Mouse (Mus musculus) kidney, postnatal 25 days (tissue): Measurements from ENCODE around the gene Astn1.

Source experiments
- DNase-seq, 2 experiments: peaks; one replicate each; pipeline ENCODE4 v3.0.0; 2021; ENCODE audit warnings: mixed read lengths in 2 of 2

The Astn1 gene

DNA sequence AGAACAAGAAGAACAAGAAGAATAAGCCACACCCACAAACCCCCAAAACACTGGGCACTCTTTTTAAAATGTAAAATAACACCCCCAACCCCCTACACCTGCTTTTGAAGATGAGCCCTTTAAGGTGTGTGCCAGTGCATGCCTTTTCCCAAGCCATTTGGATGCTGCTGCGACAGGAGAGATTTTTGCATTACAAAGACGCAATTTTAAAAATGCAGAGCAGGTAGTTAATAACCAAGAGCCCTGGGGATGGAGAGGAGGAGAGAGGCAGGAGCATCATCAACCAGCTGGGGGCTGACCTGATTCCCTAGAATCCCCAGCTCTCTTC lies at the start of gene Astn1:
Astn1 (plus strand) TSS at position 310 of the 328 bp plus-strand sequence.
- DNase-seq, result no peak

DNA sequence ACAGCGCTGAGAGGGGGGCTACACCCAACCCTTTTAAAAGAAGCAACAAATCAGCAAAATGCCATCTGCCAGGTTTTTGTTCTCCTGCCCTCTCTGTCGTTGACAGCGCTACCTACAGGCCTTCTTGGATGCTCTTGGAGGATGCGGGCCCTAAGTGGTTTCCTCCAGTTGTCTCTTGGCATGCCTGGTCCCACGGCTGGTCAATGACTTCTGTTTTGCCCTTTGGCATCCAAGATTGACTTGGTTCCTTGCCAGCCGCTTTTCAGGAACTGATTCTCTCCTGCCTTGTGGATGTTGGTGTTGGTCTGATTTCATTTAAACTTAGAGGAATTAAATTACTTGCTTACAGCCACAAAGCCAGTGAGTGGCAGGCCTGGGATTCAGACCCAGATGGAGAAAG lies 38.7 kb upstream of the Astn1 start:
- peak in 1 of 2 experiments; percentile 1 for DNase-seq

DNA sequence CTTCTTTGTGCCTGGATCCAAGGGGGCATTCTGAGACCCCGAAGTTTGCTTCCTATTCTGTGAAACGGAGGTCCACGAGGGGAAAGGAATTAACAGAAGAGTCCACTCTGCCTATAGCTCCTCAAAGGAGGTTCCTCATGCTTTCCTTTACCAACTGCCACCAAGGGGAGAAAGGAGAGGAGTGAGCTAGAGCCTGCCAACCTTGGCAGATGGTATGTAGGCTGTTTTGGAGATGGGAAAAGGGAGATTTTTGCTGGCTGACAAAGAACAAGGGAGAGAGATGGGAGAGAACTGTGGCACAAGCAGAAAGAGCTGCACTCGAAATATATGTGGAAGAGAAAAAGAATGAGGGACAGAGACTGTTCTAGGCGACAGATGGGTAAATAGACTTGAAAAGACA lies 33.9 kb upstream of the Astn1 start:
- no peak for DNase-seq

DNA sequence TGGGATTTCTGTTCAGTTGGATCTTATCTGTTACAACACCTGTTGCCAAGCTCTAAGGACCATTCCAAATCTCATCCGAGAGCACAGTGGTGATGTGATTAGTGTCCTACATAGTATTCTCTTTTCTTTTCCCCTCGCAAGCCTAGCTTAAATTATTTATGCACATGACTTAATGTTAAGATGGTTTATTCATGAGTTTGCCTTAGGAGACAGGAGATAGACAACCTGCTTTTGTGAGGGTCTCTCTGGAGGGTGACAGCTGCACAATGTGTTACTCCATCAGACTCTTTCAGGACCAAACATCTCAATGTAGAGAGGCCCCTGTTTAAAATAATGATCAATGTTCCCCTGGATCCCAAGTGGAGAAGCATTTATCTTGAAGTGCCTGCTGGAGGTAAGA lies 33.2 kb upstream of the Astn1 start:
- no peak for DNase-seq

DNA sequence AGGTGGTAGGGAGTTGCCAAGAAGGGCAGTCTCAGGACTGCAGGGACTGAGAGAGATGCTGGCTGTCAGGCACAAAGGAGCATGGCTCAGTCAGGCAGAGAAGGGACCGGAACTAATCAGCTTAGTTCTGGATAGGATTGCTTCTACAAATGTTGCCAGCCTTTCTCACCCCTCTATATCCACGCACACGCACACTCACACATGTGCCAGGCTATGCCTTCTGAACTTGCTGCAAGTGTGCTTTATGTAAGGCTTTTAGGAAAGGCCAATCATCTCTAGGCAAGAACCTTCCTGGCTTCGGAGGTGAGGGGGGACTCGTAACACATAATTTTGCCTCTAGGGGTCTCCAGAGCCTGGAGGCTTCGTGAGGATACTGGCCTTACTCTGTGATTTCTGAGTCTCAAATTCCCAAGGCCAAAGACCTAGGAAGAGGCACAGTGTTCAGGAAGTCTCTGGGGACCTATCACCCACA lies 18.8 kb upstream of the Astn1 start:
- DNase-seq, result no peak

DNA sequence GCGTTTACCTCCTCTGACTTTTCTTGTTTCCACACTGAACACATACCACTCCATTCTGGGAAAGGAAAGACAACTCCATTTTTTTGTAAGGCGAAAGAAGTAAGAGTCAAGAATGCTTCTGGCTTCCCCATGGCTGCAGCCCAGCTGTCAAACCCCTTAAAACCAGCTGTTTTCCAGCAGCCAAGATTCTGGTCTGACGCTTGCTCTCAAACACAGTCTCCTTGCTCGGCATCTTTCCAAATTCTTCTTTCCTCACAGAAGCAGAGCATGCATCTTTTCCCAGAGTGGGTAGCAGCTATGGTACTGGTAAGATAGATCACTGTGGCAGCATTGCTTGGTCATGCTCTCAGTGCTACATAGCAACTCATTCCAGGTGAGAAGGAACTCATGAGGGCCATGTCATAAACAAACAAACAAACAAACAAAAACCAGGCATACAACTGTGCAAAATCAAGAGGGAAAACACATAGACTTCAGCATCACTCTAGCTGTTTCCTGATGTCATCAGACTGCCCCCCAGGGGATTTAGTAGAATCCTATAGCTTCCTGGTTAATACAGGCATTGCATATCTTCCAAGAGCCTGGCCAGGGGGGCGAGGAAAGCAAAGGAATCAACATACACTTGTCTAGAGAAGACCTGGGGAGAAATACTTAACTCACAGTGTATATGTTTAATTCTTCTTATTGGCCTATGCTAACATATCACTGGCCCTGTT lies 8.3 kb upstream of the Astn1 start:
- DNase-seq, result no peak

DNA sequence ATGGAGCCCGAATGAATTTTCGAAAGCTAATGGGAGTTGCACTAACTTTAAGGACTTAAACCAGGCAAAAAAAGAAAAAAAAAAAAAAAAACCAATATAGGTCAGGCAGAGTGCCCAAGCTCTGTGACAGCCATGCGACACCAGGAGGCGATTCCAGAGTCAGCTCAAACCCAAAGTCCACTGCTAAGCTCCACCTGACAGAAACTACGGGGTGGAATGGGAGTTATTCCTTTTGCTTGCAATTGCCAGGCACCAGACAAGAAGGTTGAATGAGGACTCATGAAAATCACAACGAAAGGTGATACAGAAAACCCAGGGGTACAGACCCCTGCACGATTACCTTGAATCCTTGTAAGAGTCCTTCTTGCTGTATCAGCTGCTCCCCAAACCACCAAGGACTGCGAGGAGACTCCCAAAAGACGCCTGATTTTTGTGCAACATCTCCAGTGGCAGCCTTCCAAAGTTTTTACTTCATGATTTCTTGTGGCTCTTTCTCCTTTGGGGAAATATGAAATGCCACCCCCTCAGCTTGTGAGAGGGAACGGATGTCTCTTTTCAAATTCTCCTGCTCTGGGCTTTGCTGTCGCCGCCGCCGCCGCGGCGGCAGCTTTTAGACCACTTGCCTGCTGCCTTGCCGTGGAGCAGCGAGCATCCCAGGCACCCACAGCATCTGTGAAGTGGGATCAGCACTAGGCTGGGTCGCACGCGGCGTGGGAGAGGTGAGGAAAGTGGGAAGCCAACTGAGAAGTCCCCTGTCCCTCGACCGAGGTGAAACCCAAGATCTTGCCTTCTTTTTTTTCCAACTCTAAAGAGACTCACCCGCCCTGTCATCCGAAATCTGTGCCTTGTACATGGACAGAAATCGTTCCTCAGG lies 6.7 kb upstream of the Astn1 start:
- no peak for DNase-seq

DNA sequence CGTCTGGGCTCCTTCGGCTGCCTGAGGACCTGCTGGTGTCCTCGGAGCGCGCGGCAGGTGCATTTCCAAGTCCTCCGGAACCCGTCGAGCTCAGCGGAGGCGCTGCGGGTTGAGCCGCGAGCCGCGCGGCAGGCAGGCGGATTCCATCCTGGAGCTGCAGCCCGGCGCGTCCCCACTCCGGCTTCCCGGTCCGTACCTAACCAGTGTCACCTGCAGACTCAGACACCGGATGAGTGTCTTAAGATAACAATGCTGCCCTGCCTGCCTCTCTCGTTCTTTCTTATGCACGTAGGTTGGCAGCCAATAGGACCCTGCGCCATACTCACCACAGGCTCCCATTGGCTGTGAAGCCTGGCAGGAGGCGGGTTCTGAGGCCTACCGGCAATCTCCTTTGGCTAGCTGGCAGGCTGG lies 6.0 kb upstream of the Astn1 start, which contains the start of gene Brinp2:
Brinp2 (minus strand) TSS at position 276 of the 411 bp plus-strand sequence.
- peak; percentile 77 to 87 for DNase-seq

DNA sequence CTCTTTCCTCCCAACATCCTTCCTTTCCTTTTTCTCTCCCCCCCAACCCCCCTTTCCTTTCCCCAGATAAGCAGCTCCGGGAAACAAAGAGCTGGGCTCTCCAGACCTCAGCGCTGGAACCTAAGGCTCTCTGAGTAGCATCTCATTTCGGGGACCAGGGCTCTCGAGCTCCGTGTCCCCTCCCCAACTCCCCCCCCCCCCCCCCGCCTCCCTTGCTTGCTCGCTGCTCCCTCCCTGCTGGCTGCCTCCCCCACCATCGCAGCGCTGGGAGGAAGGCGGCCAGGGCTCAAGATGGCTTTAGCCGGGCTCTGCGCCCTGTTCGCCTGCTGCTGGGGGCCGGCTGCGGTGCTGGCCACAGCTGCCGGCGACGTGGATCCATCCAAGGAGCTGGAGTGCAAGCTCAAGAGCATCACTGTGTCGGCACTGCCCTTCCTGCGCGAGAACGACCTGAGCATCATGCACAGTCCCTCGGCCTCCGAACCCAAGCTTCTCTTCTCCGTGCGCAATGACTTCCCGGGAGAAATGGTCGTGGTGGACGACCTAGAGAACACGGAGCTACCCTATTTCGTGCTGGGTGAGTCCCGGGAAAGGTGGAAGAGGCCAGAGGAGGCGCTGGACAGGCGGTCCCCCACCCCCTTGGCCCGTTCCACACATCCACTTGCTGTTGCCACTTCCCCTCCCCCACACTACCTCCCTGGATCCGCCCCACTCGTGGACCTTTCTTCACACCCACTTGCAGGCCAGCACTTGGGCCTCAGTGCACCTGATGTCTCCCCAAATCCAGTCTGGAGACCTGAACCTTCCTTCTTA lies 424 bp downstream of the Astn1 start:
- no peak for DNase-seq

DNA sequence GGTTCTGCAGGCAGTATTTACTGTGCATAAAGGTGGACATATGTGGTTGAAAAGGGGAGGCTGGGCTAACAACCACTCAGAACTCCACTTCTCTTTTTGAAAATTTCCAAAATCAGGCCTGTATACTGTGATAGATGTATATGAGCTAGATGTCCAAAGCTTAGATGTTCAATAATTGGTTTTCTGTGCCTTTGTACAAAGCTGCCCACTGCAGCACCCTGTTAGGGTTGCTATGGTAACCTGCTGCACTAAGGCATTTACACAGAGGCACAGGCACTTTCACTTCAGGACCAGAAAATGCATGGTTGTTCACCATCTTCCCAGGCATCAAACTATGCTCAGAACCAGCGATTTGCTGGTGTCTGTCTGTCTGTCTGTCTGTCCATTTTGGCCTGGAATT lies 2.4 kb downstream of the Astn1 start:
- DNase-seq, result no peak

DNA sequence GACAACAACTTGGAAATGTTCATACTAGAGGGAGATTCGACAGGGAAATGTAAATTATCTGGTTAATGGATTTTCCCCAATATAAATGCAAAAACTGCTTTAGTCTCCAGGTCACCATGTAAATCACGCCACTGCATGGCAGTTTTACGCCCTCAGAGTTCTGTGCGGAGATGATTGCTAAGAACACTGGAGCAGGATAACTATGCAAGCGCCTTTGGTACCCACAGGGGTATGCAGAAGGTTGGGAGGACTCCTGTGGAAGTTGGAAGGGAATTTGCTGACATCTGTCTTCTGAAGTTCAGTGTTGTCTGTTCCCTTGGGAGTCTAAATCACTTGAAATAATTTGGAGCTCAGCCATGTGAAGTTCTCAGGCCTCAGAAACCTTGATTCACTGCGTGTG lies 20.2 kb downstream of the Astn1 start:
- DNase-seq, result no peak

DNA sequence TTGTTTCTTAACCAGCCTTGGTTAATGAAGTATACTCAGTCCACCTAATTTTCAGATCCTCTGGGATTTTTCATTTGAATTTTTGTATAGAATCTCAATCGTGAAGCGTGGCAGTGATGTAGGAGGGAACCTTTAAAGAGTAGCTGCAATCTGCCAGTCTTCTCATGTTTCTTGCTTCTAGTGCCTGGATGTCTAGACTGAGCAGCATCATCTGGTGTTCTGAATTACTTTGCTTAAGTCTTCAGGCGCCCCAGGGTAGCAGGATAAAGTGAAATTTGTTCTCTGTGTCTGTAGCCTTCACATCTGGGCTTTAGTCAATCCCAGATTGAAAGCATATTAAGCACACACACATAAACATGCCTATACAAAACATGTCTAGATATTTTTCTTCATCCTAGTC lies 21.1 kb downstream of the Astn1 start:
- no peak for DNase-seq

DNA sequence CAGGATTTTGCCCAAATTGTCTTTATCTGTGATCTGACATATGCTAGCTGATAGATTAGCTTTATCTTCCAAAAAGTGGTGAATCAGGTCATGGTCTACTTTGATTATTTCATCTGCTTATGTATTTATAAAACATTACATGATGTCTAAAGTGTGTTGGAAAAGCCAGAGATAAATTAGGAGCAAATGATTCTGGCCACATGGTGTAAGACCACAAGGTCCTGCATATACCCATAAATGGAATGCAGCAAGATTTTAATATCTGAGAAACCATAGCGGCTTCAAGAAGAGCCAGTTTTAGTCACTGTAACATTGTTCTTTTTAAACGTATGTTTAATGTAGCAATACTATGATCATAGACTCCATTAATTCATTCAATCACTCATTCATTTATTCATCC lies 23.2 kb downstream of the Astn1 start:
- no peak for DNase-seq

DNA sequence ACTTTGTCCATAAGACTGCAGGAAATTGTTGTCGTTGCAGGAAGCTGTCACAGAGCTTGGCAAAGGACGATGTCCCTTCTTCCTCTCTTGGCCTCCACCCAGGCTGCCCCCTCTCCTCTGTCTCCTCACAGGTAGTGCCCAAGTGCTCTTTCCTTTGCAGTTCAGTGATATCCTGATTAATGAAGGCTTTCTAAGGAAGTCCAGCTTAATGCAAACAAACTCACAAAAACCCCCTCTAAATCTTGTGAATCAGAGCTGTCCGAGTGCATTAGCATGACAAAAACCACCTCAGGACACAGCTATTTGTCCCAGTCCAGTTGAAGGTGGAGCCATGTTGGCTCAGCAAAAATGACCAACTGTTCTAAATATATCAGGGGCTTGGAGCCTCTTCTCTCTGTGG lies 24.7 kb downstream of the Astn1 start:
- DNase-seq, result no peak

DNA sequence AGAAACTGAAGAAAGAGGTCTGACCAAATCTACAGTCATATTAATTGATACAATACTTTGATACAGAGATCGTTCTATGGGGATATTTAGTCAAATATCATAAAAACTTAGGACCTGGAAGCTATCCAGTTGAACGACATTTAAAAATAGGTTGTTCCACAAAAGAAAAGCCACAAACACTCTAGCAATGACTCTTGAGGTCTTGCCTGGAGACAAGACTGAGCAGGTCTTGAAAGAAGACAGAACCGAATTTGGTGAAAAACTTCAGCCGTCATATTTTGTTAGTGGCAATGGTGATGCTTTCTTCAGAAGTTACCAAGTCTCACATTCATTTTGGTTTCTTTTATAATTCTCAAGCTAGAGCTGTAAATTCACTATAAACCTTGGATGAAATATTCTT lies 26.9 kb downstream of the Astn1 start:
- DNase-seq, result no peak

DNA sequence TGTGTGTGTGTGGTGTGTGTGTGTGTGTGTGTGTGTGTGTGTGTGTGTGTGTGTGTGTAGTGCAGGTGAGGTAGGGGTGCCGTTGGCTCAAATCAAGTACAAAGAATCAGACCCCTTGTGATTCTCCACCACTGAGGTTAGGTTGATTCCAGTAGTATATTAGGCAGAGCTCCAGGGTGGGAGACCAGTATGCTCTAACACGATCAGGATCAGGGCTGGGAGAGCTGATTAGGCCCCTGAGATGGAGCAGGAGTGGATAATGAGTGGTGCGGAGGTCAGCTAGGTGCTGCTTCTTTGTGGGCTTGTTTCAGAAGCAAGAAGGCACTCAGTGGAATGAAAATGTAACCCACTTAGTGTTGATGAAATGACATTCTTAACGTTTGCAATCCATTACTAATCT lies 28.6 kb downstream of the Astn1 start:
- no peak for DNase-seq

DNA sequence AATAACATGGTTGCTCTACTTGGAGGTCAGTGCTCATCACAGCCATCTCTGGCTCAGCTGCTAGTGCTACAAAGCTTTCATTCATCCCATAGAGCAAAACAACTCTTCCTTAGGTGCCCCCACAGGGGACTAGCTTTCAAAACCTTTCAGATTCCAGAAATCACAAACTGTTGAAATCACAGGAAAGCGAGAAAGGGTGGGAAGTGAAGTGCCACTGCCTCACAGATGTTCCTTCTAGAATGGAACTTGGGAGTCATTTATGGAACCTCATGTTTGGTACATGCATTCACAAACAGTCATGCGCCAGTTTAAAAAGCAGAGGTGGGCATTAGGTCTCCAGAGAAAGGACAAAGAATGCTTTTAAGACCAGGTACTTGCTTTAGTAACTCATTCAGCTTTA lies 35.0 kb downstream of the Astn1 start:
- no peak for DNase-seq

DNA sequence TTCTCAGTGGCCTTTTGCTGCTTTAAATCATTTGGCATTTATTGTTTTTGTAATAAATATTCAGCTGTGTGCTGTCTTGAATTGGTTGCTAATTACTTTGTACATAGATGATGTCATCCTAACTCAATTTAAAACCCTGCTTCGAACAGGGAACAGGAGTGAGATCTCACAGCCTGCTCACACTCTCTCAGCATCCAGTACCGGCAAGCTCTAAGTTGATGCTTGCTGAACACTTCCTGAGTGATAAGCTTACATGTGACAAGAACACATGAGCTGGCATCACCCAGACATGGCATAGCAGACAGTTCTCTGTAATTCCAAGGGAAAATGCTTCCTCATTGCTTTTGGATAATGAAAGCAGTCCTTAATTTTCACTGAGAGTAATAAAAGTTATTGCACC lies 38.8 kb downstream of the Astn1 start:
- DNase-seq, result no peak

DNA sequence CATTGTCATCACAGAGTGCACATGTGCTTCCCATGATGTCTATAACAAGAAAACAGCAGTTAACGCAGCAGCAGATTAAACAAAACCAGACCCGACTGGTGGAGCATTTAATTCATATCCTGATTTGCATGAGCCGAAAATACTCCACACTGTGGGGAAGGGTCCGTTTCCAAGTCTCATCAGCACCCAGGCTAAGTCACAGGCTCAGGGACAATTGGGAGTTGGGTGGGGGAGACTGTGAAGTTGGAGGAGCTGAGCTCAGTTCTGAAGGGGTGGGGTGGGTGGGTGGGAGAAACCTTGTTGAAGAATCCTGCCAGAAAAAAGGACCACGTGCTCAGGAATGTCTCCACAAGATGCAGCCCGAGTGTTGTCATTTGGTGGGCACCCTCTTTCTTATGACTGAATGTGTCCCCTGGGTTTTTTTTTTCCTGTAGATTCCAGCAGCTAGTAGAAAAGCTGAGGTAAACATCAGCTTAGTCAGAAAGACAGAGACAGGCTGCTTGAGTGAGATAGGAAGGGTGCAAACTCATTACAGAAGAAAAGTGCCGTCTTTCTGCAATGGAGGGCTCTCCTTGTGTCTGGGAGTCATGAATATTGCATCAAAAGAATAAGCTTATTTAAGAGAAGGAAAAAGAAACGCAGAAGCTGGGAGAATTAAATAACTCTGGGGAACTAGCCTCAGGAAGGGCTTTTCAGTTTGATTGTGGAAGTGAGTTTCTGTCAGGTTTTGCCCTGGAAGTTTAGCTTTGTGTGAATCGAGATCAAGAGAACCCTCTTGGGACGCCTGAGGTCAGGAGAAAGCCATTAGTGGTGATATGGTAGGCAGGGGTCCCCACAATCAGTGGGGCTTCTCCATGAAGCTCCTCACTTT lies 44.1 kb downstream of the Astn1 start:
- no peak for DNase-seq

DNA sequence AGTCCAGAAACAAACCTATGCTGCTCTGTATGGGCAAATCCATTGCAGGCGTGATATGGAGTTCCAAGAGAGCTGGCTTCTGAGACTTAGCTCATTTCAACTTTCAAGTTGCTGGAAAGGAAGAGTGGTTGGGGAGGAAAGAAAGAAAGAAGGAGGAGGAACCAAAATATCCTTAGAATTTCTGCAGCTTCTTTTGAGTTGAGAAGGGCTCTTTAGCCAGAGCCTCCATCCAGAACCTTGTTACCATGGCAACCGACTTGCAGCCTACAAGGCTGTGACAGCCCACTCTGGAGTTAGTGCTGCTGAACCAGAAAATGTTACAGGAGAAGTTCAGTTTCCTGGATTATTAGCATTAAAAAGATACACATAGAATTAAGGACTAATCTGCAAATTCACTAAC lies 46.1 kb downstream of the Astn1 start:
- DNase-seq, result no peak

DNA sequence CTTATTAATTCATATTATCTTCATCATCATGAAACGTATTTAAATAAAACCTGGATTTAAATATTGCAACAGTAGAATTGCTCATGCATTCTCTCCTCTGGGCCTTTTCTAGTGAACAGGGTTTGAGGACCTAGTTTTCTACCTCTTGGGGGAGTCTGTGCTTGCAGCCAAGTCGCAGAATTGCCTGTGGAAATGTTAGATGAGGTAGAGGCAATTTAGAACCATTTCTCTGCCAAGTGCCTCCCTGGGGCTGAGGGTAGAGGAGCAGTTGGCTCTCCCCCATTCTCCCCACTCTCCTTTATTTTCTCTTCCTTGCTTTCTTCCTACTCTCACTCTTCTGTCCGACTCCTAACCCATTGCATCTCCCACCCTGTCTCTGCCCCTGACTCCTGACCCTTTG lies 49.1 kb downstream of the Astn1 start:
- no peak for DNase-seq

DNA sequence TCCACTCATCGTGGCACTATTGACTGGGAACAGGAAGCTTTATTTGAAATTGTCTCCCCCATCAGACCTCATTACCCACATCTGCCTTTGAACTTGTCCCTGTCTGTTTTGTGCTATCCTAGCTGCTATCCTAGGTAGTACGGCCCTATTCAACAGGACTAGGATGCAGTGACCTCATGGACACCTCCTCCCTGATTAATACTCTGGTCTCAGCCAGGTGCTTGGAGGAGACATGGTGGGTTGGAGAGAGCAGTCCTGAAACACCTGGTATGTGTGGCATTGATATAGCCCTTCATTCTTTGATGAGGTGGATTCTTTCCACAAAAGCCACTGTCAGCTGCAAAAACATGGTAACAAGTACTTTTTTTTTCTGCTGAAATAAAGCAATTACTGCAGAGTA lies 52.1 kb downstream of the Astn1 start:
- DNase-seq, result no peak
